Mouse (Mus musculus): ENCODE measurements around the gene Gm28041.
A peak's percentile ranks its signal among the peaks of the same experiment; 100 is the strongest.
"Not testable (repeated sequence)": the region's sequence is repeated elsewhere in the genome, so short reads cannot be mapped to it uniquely, and the experiment has no call there.

Gm28041 gene

DNA sequence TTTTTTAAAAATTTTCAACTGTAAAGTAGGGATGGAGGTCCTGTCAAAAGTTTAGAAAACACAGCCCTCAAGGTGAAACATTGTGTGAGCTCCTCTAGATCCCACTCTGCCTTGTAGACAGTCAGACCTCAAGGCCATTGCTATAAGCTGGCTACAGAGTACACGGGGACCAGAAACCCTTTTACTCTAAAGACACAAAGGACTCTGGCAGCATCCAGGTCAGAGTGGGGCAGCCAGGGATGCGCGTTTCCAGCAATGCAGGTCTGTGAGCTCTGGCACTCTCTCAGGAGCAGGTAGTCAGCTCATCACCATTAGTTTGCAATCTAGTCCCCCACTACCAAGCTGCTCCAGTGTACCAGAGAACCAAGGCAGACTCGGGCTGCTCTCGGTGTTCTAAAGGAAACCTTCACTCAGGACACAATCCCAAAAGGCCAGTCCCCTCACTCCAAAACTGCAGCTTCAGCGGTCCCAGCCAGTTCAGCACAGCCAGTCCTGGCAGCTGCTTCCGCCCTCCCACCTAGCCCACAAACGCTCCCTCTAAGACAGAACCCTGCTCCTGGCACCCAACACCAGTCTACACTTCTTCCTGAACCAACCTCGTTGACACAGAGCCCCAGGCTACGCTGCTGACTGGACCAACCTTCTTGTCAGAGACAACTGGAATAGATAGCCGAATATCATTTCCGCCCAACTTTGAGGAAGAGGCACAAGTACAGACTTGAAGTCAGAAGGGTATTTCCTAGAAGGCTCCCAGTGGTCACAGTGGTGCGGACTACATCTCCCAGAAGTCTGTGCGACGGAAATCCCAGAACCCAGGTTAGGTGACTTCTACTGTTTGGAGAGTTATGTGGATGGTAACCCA is at the start of gene Gm28041, which contains the start of gene Zfp456:
TSS of gene Gm28041 (minus strand) at position 684 of the 862 bp plus-strand sequence.
TSS of gene Zfp456 (minus strand) at position 761 of the 862 bp plus-strand sequence.
- DNase-seq, result peak; percentile 82

GRCm38 (mm10) chr13:67422532-67422931 is 47.0 kb upstream of the Gm28041 start:
- DNase-seq, result not testable (repeated sequence)

DNA sequence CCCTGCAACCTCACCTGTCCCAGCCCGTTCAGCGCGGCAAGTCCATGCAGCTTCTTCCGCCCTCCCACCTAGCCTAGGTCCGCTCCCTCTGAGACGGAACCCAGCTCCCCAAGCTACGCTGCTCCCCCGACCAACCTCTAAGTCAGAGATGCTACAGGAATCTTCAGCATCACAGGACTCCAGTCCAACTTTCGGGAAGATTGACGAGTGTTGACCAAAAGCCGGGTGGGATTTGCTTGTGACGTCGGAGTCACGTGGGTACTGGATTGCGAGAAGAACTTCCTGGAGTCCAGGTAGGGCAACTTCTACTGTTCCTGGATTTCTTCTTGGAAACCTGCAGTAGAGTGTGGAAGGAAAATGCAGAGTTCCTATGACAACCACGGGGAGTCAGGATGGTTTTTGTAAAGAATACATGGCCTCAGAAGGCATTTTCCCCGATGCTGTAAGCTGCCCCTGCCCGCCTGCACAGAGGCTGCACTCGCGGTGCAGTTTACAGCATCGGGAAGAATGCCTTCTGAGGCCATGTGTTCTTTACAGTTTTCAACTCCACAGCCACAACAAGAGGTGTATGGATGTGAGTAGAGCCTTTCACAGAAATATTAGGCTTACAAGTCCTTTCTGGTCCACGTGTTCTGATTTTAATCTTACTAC is 45.8 kb upstream of the Gm28041 start, which contains the start of gene Zfp459:
TSS of gene Zfp459 (minus strand) at position 212 of the 651 bp plus-strand sequence.
- peak; percentile 63 for DNase-seq

GRCm38 (mm10) chr13:67420558-67421206 is 45.1 kb upstream of the Gm28041 start:
- no peak for DNase-seq

DNA sequence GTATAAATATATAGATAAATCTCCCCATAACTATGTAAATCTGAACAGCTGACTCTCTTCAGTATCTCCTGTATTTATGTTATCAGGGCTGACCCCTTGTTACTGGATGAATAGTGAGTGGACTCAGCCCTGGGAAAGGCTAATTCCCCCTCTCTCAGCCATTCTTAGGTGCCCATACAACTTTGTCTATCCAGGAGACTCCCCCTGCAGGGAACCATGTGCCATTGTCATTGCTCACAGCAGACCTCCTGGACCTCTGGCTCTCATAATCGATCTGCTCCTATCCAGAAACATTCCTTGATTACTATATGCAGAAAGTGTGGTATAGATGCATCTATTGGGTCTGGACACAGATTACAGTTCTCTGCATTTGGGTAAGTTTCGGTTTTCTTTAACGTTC is 41.3 kb upstream of the Gm28041 start:
- DNase-seq, result no peak

DNA sequence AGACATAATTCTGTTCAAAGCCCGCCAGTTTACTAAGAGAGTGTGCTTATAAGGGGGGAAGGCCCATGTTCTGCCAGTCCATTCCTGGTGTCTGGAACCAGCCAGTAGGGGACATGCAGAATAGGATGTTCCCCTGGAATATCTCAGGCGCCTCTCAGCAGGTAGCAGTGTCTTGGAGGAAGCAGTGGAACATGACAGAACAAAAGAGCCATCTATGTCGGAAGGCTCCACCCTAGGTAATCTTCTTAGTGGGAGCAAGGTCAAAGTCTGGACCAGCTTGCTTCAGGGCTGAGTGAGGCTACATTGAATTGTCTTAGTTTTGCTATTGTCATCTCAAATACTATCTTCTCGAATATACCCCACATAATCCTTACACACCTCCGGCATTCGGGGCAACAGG is 40.2 kb upstream of the Gm28041 start:
- DNase-seq, result no peak

DNA sequence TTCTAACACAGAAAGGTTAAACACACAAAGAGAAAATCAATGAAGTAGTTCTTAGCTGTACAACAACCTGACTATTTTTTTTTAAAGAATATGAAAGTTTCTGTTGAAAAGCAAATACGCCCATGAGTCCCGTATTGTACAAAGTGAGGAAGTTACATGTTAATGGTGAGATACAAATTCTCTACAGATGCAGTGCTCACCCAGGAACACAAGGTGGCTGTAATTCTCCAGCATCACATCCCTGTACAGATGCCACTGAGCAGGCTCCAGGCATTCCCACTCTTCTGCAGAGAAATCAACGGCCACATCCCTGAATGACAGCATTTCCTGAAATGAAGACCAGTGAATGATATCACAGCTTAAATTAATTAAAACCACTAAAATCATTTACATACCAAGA is 38.1 kb upstream of the Gm28041 start:
- DNase-seq, result not testable (repeated sequence)

GRCm38 (mm10) chr13:67399183-67399903 is 23.8 kb upstream of the Gm28041 start, which contains the start of gene Zfp429:
Zfp429 (minus strand) TSS chr13:67399819.
- DNase-seq, result peak; percentile 73

DNA sequence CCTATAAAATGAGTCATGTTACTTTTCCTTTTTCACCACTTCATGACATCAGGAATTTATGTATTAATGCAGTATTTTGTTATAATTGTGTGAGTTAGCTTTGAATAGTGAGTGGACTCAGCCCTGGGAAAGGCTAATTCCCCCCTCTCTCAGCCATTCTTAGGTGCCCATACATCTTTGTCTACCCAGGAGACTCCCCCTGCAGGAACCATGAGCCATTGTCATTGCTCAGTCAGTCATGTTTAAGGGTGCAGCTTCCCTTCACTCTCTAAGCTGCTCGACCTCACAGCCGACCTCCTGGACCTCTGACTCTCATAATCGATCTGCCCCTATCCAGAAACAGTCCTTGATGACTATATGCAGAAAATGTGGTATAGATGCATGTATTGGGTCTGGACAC is 722 bp upstream of the Gm28041 start:
- DNase-seq, result not testable (repeated sequence)

GRCm38 (mm10) chr13:67360131-67360744 is 15.3 kb downstream of the Gm28041 start, which contains the start of the genes Gm28044 and Zfp953:
Gm28044 (minus strand) TSS chr13:67360536.
Zfp953 (minus strand) TSS chr13:67360605.
- DNase-seq, result peak; percentile 90

GRCm38 (mm10) chr13:67351854-67352253 is 23.7 kb downstream of the Gm28041 start:
- no peak for DNase-seq

DNA sequence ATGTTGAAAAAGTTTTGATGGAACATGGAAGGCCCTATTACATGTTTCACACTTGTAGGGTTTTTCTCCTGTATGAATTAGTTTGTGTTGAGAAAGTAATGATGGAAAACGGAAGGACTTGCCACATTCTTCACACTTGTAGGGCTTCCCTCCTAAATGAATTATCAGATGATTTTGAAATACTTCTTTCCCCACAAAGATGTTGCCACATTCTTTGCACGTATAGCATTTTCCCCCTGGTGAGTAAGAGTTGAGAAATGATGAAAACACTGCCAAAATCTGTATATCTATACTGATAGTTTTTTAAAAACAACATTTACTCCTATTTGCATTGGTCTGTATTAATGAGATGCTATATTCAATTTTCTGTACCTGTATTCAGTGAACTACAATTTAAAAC is 32.1 kb downstream of the Gm28041 start:
- no peak for DNase-seq

DNA sequence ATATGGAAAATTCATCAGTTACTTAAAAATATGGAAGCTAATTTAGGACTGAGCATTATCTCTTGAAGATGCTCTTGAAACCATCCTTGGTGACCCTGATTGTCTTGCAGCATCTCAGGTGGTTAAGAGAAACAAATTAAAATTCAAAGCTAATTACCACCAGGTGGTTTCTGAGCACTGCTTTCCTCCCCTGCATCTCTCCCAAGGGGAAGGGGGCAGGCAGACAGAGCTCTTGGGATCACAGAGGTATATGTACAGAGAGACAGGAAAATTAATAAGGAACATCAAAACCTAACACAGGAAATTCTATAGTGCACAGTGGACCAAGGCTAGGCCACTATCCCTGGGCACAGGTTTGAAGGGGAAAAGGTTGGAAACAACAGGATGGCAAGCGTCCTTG is 42.7 kb downstream of the Gm28041 start:
- peak; percentile 4 for DNase-seq

DNA sequence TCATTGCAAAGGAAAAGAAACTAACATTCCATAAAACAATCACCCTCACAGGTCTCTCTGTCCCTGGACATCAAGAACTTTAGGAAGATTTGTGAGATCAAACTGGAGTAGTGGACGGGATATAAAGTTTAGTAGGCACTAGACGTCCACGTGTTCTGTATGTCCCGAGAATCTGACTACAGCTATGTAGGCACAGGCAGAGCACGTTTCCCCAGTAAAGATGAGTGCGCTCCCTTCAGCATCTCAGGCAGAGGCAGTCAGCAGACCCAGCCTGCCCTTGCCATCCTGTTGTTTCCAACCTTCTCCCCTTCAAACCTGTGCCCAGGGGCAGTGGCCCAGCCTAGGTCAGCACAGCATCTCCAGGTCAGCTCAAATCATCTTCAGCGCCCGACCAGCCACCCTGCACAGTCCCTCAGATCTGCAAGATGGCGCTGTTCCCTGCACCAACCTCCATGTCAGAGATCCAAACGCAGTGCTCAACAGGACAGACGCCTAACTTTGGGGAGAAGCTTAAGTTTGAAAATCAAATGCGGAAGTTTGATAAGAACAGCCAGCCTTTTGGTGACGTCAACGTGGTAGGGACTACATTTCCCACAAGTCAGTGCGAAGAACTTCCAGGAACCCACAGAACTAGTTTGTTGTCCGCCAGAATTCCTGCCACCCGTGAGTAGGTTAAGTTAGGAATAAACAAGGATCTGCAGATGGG is 43.4 kb downstream of the Gm28041 start, which contains the start of gene Zfp595:
TSS of gene Zfp595 (minus strand) at position 552 of the 706 bp plus-strand sequence.
- DNase-seq, result peak; percentile 85

GRCm38 (mm10) chr13:67306718-67307117 is 68.8 kb downstream of the Gm28041 start:
- DNase-seq, result no peak

- DNase-seq, result peak; percentile 87
Measured at GRCm38 (mm10) chr13:67305822-67306672, 69.5 kb downstream of the Gm28041 start, which contains the start of gene Zfp457. Zfp457 (minus strand) TSS chr13:67306485.
